Comparison of ENCODE assay signal across 10 mouse cellular contexts in genomic region chr8:123334467-123334866, GRCm38 (mm10). TPM values are rescaled to one million over a fixed set of nuclear protein-coding genes. Genes with fewer than 3 reads are reported as not detected.
DNase-seq lines count a peak whose midpoint lies in the region; ATAC-seq and TF ChIP-seq lines count a peak whose summit lies in the region.
"Had no signal": no experiment of that assay in that cellular context is flagged by ENCODE, and none has a peak within 500 bp of the region (broad histone marks: within the 10 kb centered on the region; RNA-seq: fewer than 3 reads in every experiment).

No protein-coding gene starts in this region.

- H3K9ac ChIP-seq in embryonic facial prominence, embryonic 12.5 days = no peak overlapping the region
- H3K9ac ChIP-seq in liver, embryonic 11.5 days (ENCODE audit: low read depth, low read length) = no peak overlapping the region
- peak overlapping the region; percentile 89 for H3K9ac ChIP-seq in neural tube, embryonic 14.5 days (replicated peaks; ENCODE audit: low read depth, low read length)
- H3K9ac ChIP-seq in lung, postnatal 0 days (replicated peaks; ENCODE audit: low read depth) = no peak overlapping the region

- H3K4me2 ChIP-seq in embryonic facial prominence, embryonic 12.5 days (replicated peaks) = 0 out of 2 replicates have a peak overlapping the region, but pooled peaks have one; percentile 91
- H3K4me2 ChIP-seq in liver, embryonic 11.5 days = peak overlapping the region; percentile 97
- peak overlapping the region; percentile 82 for H3K4me2 ChIP-seq in neural tube, embryonic 14.5 days (ENCODE audit: low read depth, low read length)
- H3K4me2 ChIP-seq in lung, postnatal 0 days (replicated peaks; ENCODE audit: low read depth, low read length) = no peak overlapping the region

- H3K4me3 ChIP-seq in kidney, adult 2 months (ENCODE audit: insufficient read depth, low read depth, low read length) = no peak overlapping the region
- no peak overlapping the region for H3K4me3 ChIP-seq in embryonic facial prominence, embryonic 12.5 days
- no peak overlapping the region for H3K4me3 ChIP-seq in liver, embryonic 11.5 days (ENCODE audit: low read depth, low read length)
- peak overlapping the region; percentile 82 for H3K4me3 ChIP-seq in neural tube, embryonic 14.5 days (ENCODE audit: low read depth, low read length)
- H3K4me3 ChIP-seq in lung, postnatal 0 days (ENCODE audit: low read depth, low read length) = no peak overlapping the region

- H3K27me3 ChIP-seq in kidney, adult 2 months (replicated peaks; ENCODE audit: control insufficient read depth, insufficient read depth, low read length) = no peaks in the 10 kb centered on the region
- H3K27me3 ChIP-seq in embryonic facial prominence, embryonic 12.5 days = peaks cover 19% of the 10 kb centered on the region
- no peaks in the 10 kb centered on the region for H3K27me3 ChIP-seq in liver, embryonic 11.5 days (replicated peaks; ENCODE audit: control insufficient read depth, insufficient read depth, low read length)
- no peaks in the 10 kb centered on the region for H3K27me3 ChIP-seq in neural tube, embryonic 14.5 days (ENCODE audit: control insufficient read depth, insufficient read depth, low read length)
- 0 out of 2 replicates have a peak, but pooled peaks cover 18% of the 10 kb centered on the region for H3K27me3 ChIP-seq in lung, postnatal 0 days (replicated peaks; ENCODE audit: insufficient read depth, low read length)

- TF ChIP-seq POLR2A in kidney, adult 2 months (IDR thresholded peaks at IDR 0.05; ENCODE audit: low read depth, low read length) = no peak

- no peak overlapping the region for H3K27ac ChIP-seq in kidney, adult 2 months (ENCODE audit: insufficient read depth, low read depth, low read length)
- H3K27ac ChIP-seq in embryonic facial prominence, embryonic 12.5 days = 0 out of 2 replicates have a peak overlapping the region, but pooled peaks have one; percentile 23
- peak overlapping the region; percentile 51 for H3K27ac ChIP-seq in liver, embryonic 11.5 days (ENCODE audit: low read depth, low read length)
- H3K27ac ChIP-seq in neural tube, embryonic 14.5 days (ENCODE audit: low read depth, low read length) = peak overlapping the region; percentile 95
- H3K27ac ChIP-seq in lung, postnatal 0 days (ENCODE audit: low read length) = no peak overlapping the region

- 21% methylated on average over 1 of the region's 1 CpGs for WGBS in kidney, adult 2 months
- WGBS in embryonic facial prominence, embryonic 12.5 days = 5% methylated on average over 1 of the region's 1 CpGs
- 13% methylated on average over 1 of the region's 1 CpGs for WGBS in liver, embryonic 11.5 days
- WGBS in neural tube, embryonic 14.5 days = 0% methylated on average over 1 of the region's 1 CpGs
- WGBS in lung, postnatal 0 days = 18% methylated on average over 1 of the region's 1 CpGs

- H3K9me3 ChIP-seq in embryonic facial prominence, embryonic 12.5 days = no peaks in the 10 kb centered on the region
- no peaks in the 10 kb centered on the region for H3K9me3 ChIP-seq in liver, embryonic 11.5 days (ENCODE audit: control insufficient read depth, low read length)
- no peaks in the 10 kb centered on the region for H3K9me3 ChIP-seq in neural tube, embryonic 14.5 days (ENCODE audit: control insufficient read depth, low read length)
- H3K9me3 ChIP-seq in lung, postnatal 0 days (ENCODE audit: low read length) = no peaks in the 10 kb centered on the region

- ATAC-seq in embryonic facial prominence, embryonic 12.5 days (ENCODE audit: insufficient number of reproducible peaks, insufficient read depth, low FRiP score, low TSS enrichment) = no peak
- no peak for ATAC-seq in liver, embryonic 11.5 days (replicated peaks; ENCODE audit: low FRiP score)
- ATAC-seq in neural tube, embryonic 14.5 days (ENCODE audit: low read depth) = no peak
- no peak for ATAC-seq in lung, postnatal 0 days

- TF ChIP-seq EP300 in lung, postnatal 0 days (IDR thresholded peaks at IDR 0.05) = no peak

- no peaks in the 10 kb centered on the region for H3K4me1 ChIP-seq in kidney, adult 2 months (ENCODE audit: control insufficient read depth, insufficient read depth, low read length)
- H3K4me1 ChIP-seq in embryonic facial prominence, embryonic 12.5 days = peaks cover 18% of the 10 kb centered on the region
- H3K4me1 ChIP-seq in liver, embryonic 11.5 days (replicated peaks; ENCODE audit: control insufficient read depth, insufficient read depth, low read length) = peaks cover 16% of the 10 kb centered on the region
- H3K4me1 ChIP-seq in neural tube, embryonic 14.5 days (ENCODE audit: control insufficient read depth, insufficient read depth, low read length) = peaks cover 16% of the 10 kb centered on the region
- 0 out of 2 replicates have a peak, but pooled peaks cover 4% of the 10 kb centered on the region for H3K4me1 ChIP-seq in lung, postnatal 0 days (ENCODE audit: insufficient read depth, low read depth, low read length)

- TF ChIP-seq CTCF in kidney, adult 2 months (conservative IDR thresholded peaks at IDR 0.05; ENCODE audit: insufficient read depth, insufficient read length, low read depth, low read length) = no peak
- no peak for TF ChIP-seq CTCF in lung, postnatal 0 days (IDR thresholded peaks at IDR 0.05)

- DNase-seq in kidney, adult 2 months = peak; percentile 49
- DNase-seq in kidney, postnatal 10 days = no peak
- no peak for DNase-seq in liver, embryonic 11.5 days (ENCODE audit: low spot score)
- DNase-seq in lung, postnatal 0 days (ENCODE audit: low spot score) = no peak
- no peak for DNase-seq in adrenal gland, adult 2 months
- DNase-seq in gastrocnemius, adult 8-10 months (ENCODE audit: low spot score in 2 of 2) = no peak
- DNase-seq: cerebellum, postnatal 36 days had no signal

- H3K36me3 ChIP-seq in kidney, adult 2 months (ENCODE audit: control insufficient read depth, insufficient read depth, low read length) = no peaks in the 10 kb centered on the region
- H3K36me3 ChIP-seq in embryonic facial prominence, embryonic 12.5 days = no peaks in the 10 kb centered on the region
- no peaks in the 10 kb centered on the region for H3K36me3 ChIP-seq in liver, embryonic 11.5 days (ENCODE audit: control insufficient read depth, insufficient read depth, low read length)
- H3K36me3 ChIP-seq in neural tube, embryonic 14.5 days (ENCODE audit: control insufficient read depth, insufficient read depth, low read length) = no peaks in the 10 kb centered on the region
- H3K36me3 ChIP-seq in lung, postnatal 0 days (ENCODE audit: insufficient read depth, low read length) = no peaks in the 10 kb centered on the region

RNA-seq across cellular contexts. Expression of gene Spire2, which starts 2.0 kb away (rescaled TPM):
- polyA plus RNA-seq in kidney, adult 2 months (2012; rRNA removed) = 6.0 and 7.2 TPM in 2 replicates
- polyA plus RNA-seq in embryonic facial prominence, embryonic 12.5 days (2016; fragmentation: Nextera tagmentation; extraction: Ambion mirVana) = 5.1 and 6.3 TPM in 2 replicates
- 6.5 and 6.7 TPM in 2 replicates for polyA plus RNA-seq in liver, embryonic 11.5 days (2014; fragmentation: Nextera tagmentation; extraction: Ambion mirVana)
- polyA plus RNA-seq in neural tube, embryonic 14.5 days (2014; fragmentation: Nextera tagmentation; extraction: Ambion mirVana) = 34.9 and 36.9 TPM in 2 replicates
- polyA plus RNA-seq in lung, postnatal 0 days (2015; fragmentation: Nextera tagmentation; extraction: Ambion mirVana) = 1.6 and 2.0 TPM in 2 replicates
- total RNA-seq in adrenal gland, adult 2 months (2021) = 1 to 10 TPM; 1.4 to 2.6 TPM
- polyA plus RNA-seq in adrenal gland, adult 2 months (2012; rRNA removed) = 0.93 and 3.0 TPM in 2 replicates
- under 1 TPM in 3 of 4 experiments, not detected in 1; 0.16 to 0.22 (median 0.20) TPM for total RNA-seq in gastrocnemius, adult 8-10 months (2022)
- total RNA-seq: monocyte, adult 5-6 weeks had no signal

RNA-seq across cellular contexts. Expression of gene Fanca, which starts 16.1 kb away (rescaled TPM):
- 15.9 and 19.2 TPM in 2 replicates for polyA plus RNA-seq in kidney, adult 2 months (2012; rRNA removed)
- 31.9 and 34.0 TPM in 2 replicates for polyA plus RNA-seq in embryonic facial prominence, embryonic 12.5 days (2016; fragmentation: Nextera tagmentation; extraction: Ambion mirVana)
- polyA plus RNA-seq in liver, embryonic 11.5 days (2014; fragmentation: Nextera tagmentation; extraction: Ambion mirVana) = 39.7 and 46.8 TPM in 2 replicates
- polyA plus RNA-seq in neural tube, embryonic 14.5 days (2014; fragmentation: Nextera tagmentation; extraction: Ambion mirVana) = 6.6 and 8.1 TPM in 2 replicates
- polyA plus RNA-seq in lung, postnatal 0 days (2015; fragmentation: Nextera tagmentation; extraction: Ambion mirVana) = 4.5 and 6.0 TPM in 2 replicates
- 1 to 10 TPM; 3.6 to 7.2 TPM for total RNA-seq in adrenal gland, adult 2 months (2021)
- 8.1 and 10.2 TPM in 2 replicates for polyA plus RNA-seq in adrenal gland, adult 2 months (2012; rRNA removed)
- not detected for total RNA-seq in gastrocnemius, adult 8-10 months (2022)

RNA-seq across cellular contexts. Expression of gene Tcf25, which starts 39.1 kb away (rescaled TPM):
- polyA plus RNA-seq in kidney, adult 2 months (2012; rRNA removed) = 164 and 166 TPM in 2 replicates
- polyA plus RNA-seq in embryonic facial prominence, embryonic 12.5 days (2016; fragmentation: Nextera tagmentation; extraction: Ambion mirVana) = 172 and 186 TPM in 2 replicates
- 136 and 147 TPM in 2 replicates for polyA plus RNA-seq in liver, embryonic 11.5 days (2014; fragmentation: Nextera tagmentation; extraction: Ambion mirVana)
- polyA plus RNA-seq in neural tube, embryonic 14.5 days (2014; fragmentation: Nextera tagmentation; extraction: Ambion mirVana) = 379 and 405 TPM in 2 replicates
- polyA plus RNA-seq in lung, postnatal 0 days (2015; fragmentation: Nextera tagmentation; extraction: Ambion mirVana) = 133 and 144 TPM in 2 replicates
- total RNA-seq in adrenal gland, adult 2 months (2021) = 100 to 1,000 TPM; 230 to 235 TPM
- polyA plus RNA-seq in adrenal gland, adult 2 months (2012; rRNA removed) = 151 and 158 TPM in 2 replicates
- 100 to 1,000 TPM; 125 to 155 (median 141) TPM for total RNA-seq in gastrocnemius, adult 8-10 months (2022)

Comparison
In these comparisons a context has a peak if more than half of its experiments do, and no peak if none do; other contexts are left out.
1. H3K27ac ChIP-seq: peak in embryonic facial prominence, embryonic 12.5 days (single experiment), liver, embryonic 11.5 days (single experiment) and neural tube, embryonic 14.5 days (single experiment); none in kidney, adult 2 months (single experiment) and lung, postnatal 0 days (single experiment).